Comparison of ENCODE assay signal across 25 mouse cellular contexts in the genomic region with DNA sequence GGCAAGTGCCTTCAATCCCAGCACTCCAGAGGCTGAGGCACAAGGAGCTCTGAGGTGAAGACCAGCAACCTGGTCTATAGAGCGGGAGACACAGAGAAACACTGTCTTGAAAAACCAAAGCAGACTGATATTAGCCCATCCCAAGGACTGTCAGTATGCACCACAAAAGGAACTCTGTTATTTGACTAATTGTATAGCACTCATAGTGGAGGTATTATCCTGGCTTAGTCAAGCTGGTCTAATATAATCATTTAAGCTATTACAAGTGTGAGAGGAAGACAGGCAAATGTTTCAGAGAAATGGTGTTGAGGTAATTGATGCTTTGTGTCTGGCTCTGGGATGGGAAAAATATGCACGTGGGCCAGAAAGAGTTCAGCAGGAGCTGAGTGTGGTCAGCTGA.
"Had no signal": no experiment of that assay in that cellular context is flagged by ENCODE, and none has a peak within 500 bp of the region (broad histone marks: within the 10 kb centered on the region; RNA-seq: fewer than 3 reads in every experiment).

No protein-coding gene starts in this region.

- H3K9me3 ChIP-seq: limb, embryonic 10.5 days; limb, embryonic 13.5 days; liver, embryonic 12.5 days; liver, embryonic 15.5 days; lung, embryonic 15.5 days; megakaryocyte, embryonic 14.5 days; midbrain, embryonic 10.5 days; midbrain, embryonic 13.5 days; neural tube, embryonic 13.5 days; stomach, embryonic 15.5 days had no signal

- H3K27ac ChIP-seq: kidney, postnatal 0 days; layer of hippocampus, adult 2 months; limb, embryonic 10.5 days; limb, embryonic 13.5 days; liver, embryonic 12.5 days; liver, embryonic 15.5 days; lung, embryonic 15.5 days; midbrain, embryonic 10.5 days; midbrain, embryonic 13.5 days; neural tube, embryonic 13.5 days; stomach, embryonic 15.5 days had no signal

- H3K9ac ChIP-seq: limb, embryonic 13.5 days; liver, embryonic 12.5 days; liver, embryonic 15.5 days; lung, embryonic 15.5 days; midbrain, embryonic 13.5 days; neural tube, embryonic 13.5 days; stomach, embryonic 15.5 days had no signal

- H3K36me3 ChIP-seq: limb, embryonic 10.5 days; limb, embryonic 13.5 days; liver, embryonic 12.5 days; liver, embryonic 15.5 days; lung, embryonic 15.5 days; midbrain, embryonic 10.5 days; midbrain, embryonic 13.5 days; neural tube, embryonic 13.5 days; stomach, embryonic 15.5 days had no signal

- DNase-seq: kidney, postnatal 25 days; layer of hippocampus, adult 9-11 months; liver; lung, adult 18-20 months; lung, postnatal 10 days; lung, postnatal 36 days; right cerebral cortex, adult 18-20 months; right cerebral cortex, postnatal 14 days; right cerebral cortex, postnatal 4 days; thymus, adult 18-20 months; thymus, postnatal 36 days had no signal

- H3K4me1 ChIP-seq: limb, embryonic 10.5 days; limb, embryonic 13.5 days; liver, embryonic 12.5 days; liver, embryonic 15.5 days; lung, embryonic 15.5 days; megakaryocyte, embryonic 14.5 days; midbrain, embryonic 13.5 days; neural tube, embryonic 13.5 days; stomach, embryonic 15.5 days had no signal

- H3K4me3 ChIP-seq: layer of hippocampus, adult 2 months; limb, embryonic 10.5 days; limb, embryonic 13.5 days; liver, embryonic 12.5 days; liver, embryonic 15.5 days; lung, embryonic 15.5 days; megakaryocyte, embryonic 14.5 days; midbrain, embryonic 10.5 days; midbrain, embryonic 13.5 days; myocyte; neural tube, embryonic 13.5 days; stomach, embryonic 15.5 days had no signal

- H3K27me3 ChIP-seq: limb, embryonic 13.5 days; liver, embryonic 12.5 days; liver, embryonic 15.5 days; lung, embryonic 15.5 days; megakaryocyte, embryonic 14.5 days; midbrain, embryonic 13.5 days; neural tube, embryonic 13.5 days; stomach, embryonic 15.5 days had no signal

- ATAC-seq: liver, embryonic 12.5 days; midbrain, embryonic 13.5 days; midbrain, embryonic 16.5 days had no signal

- H3K4me2 ChIP-seq: limb, embryonic 13.5 days; liver, embryonic 12.5 days; liver, embryonic 15.5 days; lung, embryonic 15.5 days; midbrain, embryonic 13.5 days; neural tube, embryonic 13.5 days; stomach, embryonic 15.5 days had no signal
